Mouse (Mus musculus): ENCODE data around the gene Gm4744. TPM values are rescaled to one million over a fixed set of nuclear protein-coding genes. Genes with fewer than 3 reads are reported as not detected.

Gm4744 gene
- total and polyA plus RNA-seq, 3 experiments = not detected

Other genes with a start within 250 kb of the Gm4744 start
- not detected in 2 replicates for gene Moxd2, start 64.4 kb downstream of the Gm4744 start, total RNA-seq (2012; rRNA removed)
- gene Moxd2, start 64.4 kb downstream of the Gm4744 start, total RNA-seq (2014; rRNA removed) = not detected in 2 replicates
- not detected in 2 replicates for gene Moxd2, start 64.4 kb downstream of the Gm4744 start, polyA plus RNA-seq (2012; ENCODE audit: insufficient read length, low read depth)
- not detected in 2 replicates for gene Prss58, start 51.5 kb downstream of the Gm4744 start, total RNA-seq (2012; rRNA removed)
- gene Prss58, start 51.5 kb downstream of the Gm4744 start, total RNA-seq (2014; rRNA removed) = not detected in 2 replicates
- not detected in 2 replicates for gene Prss58, start 51.5 kb downstream of the Gm4744 start, polyA plus RNA-seq (2012; ENCODE audit: insufficient read length, low read depth)
- not detected in 2 replicates for gene 1700074P13Rik, start 11.3 kb downstream of the Gm4744 start, total RNA-seq (2012; rRNA removed)
- not detected in 2 replicates for gene 1700074P13Rik, start 11.3 kb downstream of the Gm4744 start, total RNA-seq (2014; rRNA removed)
- gene 1700074P13Rik, start 11.3 kb downstream of the Gm4744 start, polyA plus RNA-seq (2012; ENCODE audit: insufficient read length, low read depth) = not detected in 2 replicates
- not detected in 2 replicates for gene 1810009J06Rik, start 12.9 kb upstream of the Gm4744 start, total RNA-seq (2012; rRNA removed)
- not detected in 2 replicates for gene 1810009J06Rik, start 12.9 kb upstream of the Gm4744 start, total RNA-seq (2014; rRNA removed)
- gene 1810009J06Rik, start 12.9 kb upstream of the Gm4744 start, polyA plus RNA-seq (2012; ENCODE audit: insufficient read length, low read depth) = not detected in 2 replicates
- not detected in 2 replicates for gene Gm2663, start 47.6 kb upstream of the Gm4744 start, total RNA-seq (2012; rRNA removed)
- not detected in 2 replicates for gene Gm2663, start 47.6 kb upstream of the Gm4744 start, total RNA-seq (2014; rRNA removed)
- not detected in 2 replicates for gene Gm2663, start 47.6 kb upstream of the Gm4744 start, polyA plus RNA-seq (2012; ENCODE audit: insufficient read length, low read depth)
- not detected in 2 replicates for gene 2210010C04Rik, start 83.6 kb upstream of the Gm4744 start, total RNA-seq (2012; rRNA removed)
- not detected in 2 replicates for gene 2210010C04Rik, start 83.6 kb upstream of the Gm4744 start, total RNA-seq (2014; rRNA removed)
- not detected in 2 replicates for gene 2210010C04Rik, start 83.6 kb upstream of the Gm4744 start, polyA plus RNA-seq (2012; ENCODE audit: insufficient read length, low read depth)